Mouse (Mus musculus) forebrain, embryonic 14.5 days (tissue): Measurements from ENCODE around the gene Gm10229. TPM values are rescaled to one million over a fixed set of nuclear protein-coding genes. Genes with fewer than 3 reads are reported as not detected.
"Not testable (repeated sequence)": the region's sequence is repeated elsewhere in the genome, so short reads cannot be mapped to it uniquely, and the experiment has no call there.

Experiments
- ATAC-seq: fragments of 200-750 bp; cut with Nextera tagmentation; 2 replicates; pipeline ENCODE4 v1.8.0; 2017; ENCODE audit warnings: mild to moderate bottlenecking, moderate library complexity
- DNase-seq: peaks from one replicate; pipeline ENCODE4 v3.0.0-alpha.2; 2015; ENCODE audit warnings: low spot score
- H3K27ac ChIP-seq: fragments of 300-500 bp; sonication (generic); 2 replicates; pipeline ENCODE4 v1.5.1; 2014; ENCODE audit warnings: low read depth, mild to moderate bottlenecking, control low read depth, low read length, moderate library complexity
- H3K27me3 ChIP-seq: fragments of 300-500 bp; sonication (generic); replicated peaks from 2 replicates; pipeline ENCODE4 v1.6.1; 2014; ENCODE audit warnings: low read length, control low read depth, mixed read lengths; ENCODE audit not compliant: control insufficient read depth, insufficient read depth
- H3K36me3 ChIP-seq: fragments of 300-500 bp; sonication (generic); 2 replicates; pipeline ENCODE4 v1.6.1; 2014; ENCODE audit warnings: low read length, control low read depth; ENCODE audit not compliant: control insufficient read depth, insufficient read depth
- H3K4me1 ChIP-seq: fragments of 300-500 bp; sonication (generic); 2 replicates; pipeline ENCODE4 v1.6.1; 2014; ENCODE audit warnings: antibody characterized with exemption, low read length, control low read depth; ENCODE audit not compliant: control insufficient read depth, insufficient read depth
- H3K4me2 ChIP-seq: fragments of 300-500 bp; sonication (generic); 2 replicates; pipeline ENCODE4 v1.6.1; 2014; ENCODE audit warnings: mild to moderate bottlenecking, control low read depth, low read length
- H3K4me3 ChIP-seq: fragments of 300-500 bp; sonication (generic); 2 replicates; pipeline ENCODE4 v1.5.1; 2014; ENCODE audit warnings: low read depth, low read length, control low read depth
- H3K9ac ChIP-seq: fragments of 300-500 bp; sonication (generic); 2 replicates; pipeline ENCODE4 v1.6.1; 2014; ENCODE audit warnings: mild to moderate bottlenecking, low read length, control low read depth, moderate library complexity
- H3K9me3 ChIP-seq: fragments of 300-500 bp; sonication (generic); replicated peaks from 2 replicates; pipeline ENCODE4 v1.6.1; 2016; ENCODE audit warnings: low read length, control low read depth, mixed read lengths; ENCODE audit not compliant: control insufficient read depth
- WGBS: fragments of 180-500 bp; shearing (Covaris S2); extraction: QIAGEN DNeasy Blood & Tissue Kit; methylation state at CpG from one replicate; pipeline ENCODE4 v1.1.7; 2014; 5-methylcytosine and 5-hydroxymethylcytosine counted together
- polyA plus RNA-seq: library from polyadenylated mRNA; unstranded; fragments of >200 nt; fragmentation: Nextera tagmentation; extraction: Ambion mirVana; gene quantifications from 2 replicates; pipeline ENCODE4 v1.2.1, GENCODE M21; 2014

The Gm10229 gene
- polyA plus RNA-seq = not detected in 2 replicates

GRCm38 (mm10) chr16:89014984-89015383, at the start of gene Gm10229:
Gm10229 (plus strand) TSS chr16:89015284.
- 92% methylated on average over 1 of the region's 3 CpGs for WGBS
- DNase-seq = not testable (repeated sequence)

GRCm38 (mm10) chr16:89010659-89011058, 4.4 kb upstream of the Gm10229 start, which contains the start of gene Krtap22-2:
Krtap22-2 (minus strand) TSS chr16:89010759.
- ATAC-seq (no peak), DNase-seq (no peak)
- H3K36me3 ChIP-seq = no peaks in the 10 kb centered on the region
- H3K9ac ChIP-seq = no peak within 1 kb of the TSS
- 81% methylated on average over 5 of the region's 5 CpGs for WGBS
- H3K4me3 ChIP-seq = no peak within 1 kb of the TSS
- no peak within 1 kb of the TSS for H3K27ac ChIP-seq
- no peaks in the 10 kb centered on the region for H3K27me3 ChIP-seq
- H3K4me2 ChIP-seq = no peak within 1 kb of the TSS
- no peaks in the 10 kb centered on the region for H3K4me1 ChIP-seq
- no peaks in the 10 kb centered on the region for H3K9me3 ChIP-seq

More at GRCm38 (mm10) chr16:89014984-89015383, at the start of gene Gm10229:
- not testable (repeated sequence) for H3K4me1 ChIP-seq, H3K36me3 ChIP-seq, H3K27me3 ChIP-seq, ATAC-seq, H3K9ac ChIP-seq, H3K4me3 ChIP-seq, H3K9me3 ChIP-seq, H3K27ac ChIP-seq, H3K4me2 ChIP-seq

DNA sequence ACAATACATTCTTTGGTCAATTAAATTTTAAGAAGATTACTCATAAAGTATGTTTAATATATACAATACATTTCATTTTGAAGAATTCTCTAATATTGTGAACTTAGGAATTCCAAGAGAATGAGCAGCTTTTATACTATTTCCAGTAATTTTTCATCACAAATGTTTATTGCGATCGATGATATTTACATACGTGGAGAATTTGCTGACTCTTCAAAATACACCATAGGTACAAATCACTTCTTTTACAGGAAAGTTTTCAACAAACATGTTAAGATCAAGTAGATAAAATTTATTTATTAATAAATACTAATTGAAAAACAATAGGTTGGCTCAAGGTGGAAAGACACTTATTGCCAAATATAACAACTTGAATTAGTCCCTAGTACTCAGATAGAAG, 1.1 kb upstream of the Gm10229 start:
- Histone ChIP-seq H3K4me1 (no peaks in the 10 kb centered on the region), H3K4me2 (no peak overlapping the region), H3K27me3 (no peaks in the 10 kb centered on the region), H3K9ac (no peak overlapping the region), H3K36me3 (no peaks in the 10 kb centered on the region), H3K9me3 (no peaks in the 10 kb centered on the region), H3K4me3 (no peak overlapping the region), H3K27ac (no peak overlapping the region)
- DNase-seq (no peak), ATAC-seq (no peak)
- 98% methylated on average over 3 of the region's 3 CpGs for WGBS

GRCm38 (mm10) chr16:89031399-89031798, 16.3 kb downstream of the Gm10229 start, which contains the start of gene Krtap6-1:
Krtap6-1 (plus strand) TSS chr16:89031699.
- H3K27ac ChIP-seq, H3K4me1 ChIP-seq, H3K27me3 ChIP-seq, H3K4me3 ChIP-seq, DNase-seq, H3K36me3 ChIP-seq, H3K9ac ChIP-seq, H3K9me3 ChIP-seq, ATAC-seq, H3K4me2 ChIP-seq: not testable (repeated sequence)
- WGBS = 89% methylated on average over 3 of the region's 3 CpGs

DNA sequence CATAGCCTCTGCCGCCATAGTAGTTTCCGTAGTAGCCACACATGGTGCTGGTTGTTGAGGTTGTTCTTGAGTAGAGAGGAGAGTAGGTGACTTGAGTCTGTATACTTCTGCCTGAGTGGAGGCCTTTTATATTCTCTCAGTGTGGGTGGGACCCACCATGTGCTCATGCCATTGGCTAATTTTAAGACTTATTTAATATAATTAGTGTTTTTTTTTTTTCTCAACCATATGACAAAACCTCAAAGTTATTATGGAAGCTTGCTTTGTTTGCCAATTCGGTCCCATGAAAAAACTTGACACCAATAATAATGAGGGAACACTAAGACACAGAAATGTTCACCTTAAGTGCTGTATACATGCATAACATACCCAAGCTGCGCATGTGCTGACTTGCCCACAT, 26.3 kb downstream of the Gm10229 start, which contains the start of gene Gm10228:
TSS of gene Gm10228 (minus strand) at position 101 of the 400 bp plus-strand sequence.
- not testable (repeated sequence) for H3K36me3 ChIP-seq, H3K4me2 ChIP-seq, H3K27ac ChIP-seq, ATAC-seq, H3K9ac ChIP-seq, H3K4me1 ChIP-seq, H3K4me3 ChIP-seq, H3K9me3 ChIP-seq, DNase-seq, H3K27me3 ChIP-seq
- WGBS = 89% methylated on average over 2 of the region's 4 CpGs

DNA sequence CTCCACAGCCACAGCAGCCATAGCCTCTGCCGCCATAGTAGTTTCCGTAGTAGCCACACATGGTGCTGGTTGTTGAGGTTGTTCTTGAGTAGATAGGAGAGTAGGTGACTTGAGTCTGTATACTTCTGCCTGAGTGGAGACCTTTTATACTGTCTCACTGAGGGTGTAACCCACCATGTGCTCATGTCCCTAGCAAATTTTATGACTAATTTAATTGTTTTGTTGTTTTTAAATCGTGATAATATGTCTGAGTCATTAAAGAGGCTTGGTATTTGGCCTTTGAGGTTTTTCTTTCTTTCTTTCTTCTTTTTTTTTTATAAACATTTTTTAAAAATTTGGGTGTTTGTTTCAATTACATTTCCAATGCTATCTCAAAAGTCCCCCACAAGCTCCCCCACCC, 32.7 kb downstream of the Gm10229 start, which contains the start of gene Krtap6-5:
TSS of gene Krtap6-5 (minus strand) at position 101 of the 400 bp plus-strand sequence.
- Histone ChIP-seq H3K27me3 (no peaks in the 10 kb centered on the region), H3K9ac (no peak within 1 kb of the TSS), H3K4me1 (no peaks in the 10 kb centered on the region), H3K36me3 (no peaks in the 10 kb centered on the region), H3K4me3 (no peak within 1 kb of the TSS), H3K27ac (no peak within 1 kb of the TSS), H3K9me3 (no peaks in the 10 kb centered on the region), H3K4me2 (no peak within 1 kb of the TSS)
- no peak for DNase-seq
- ATAC-seq = no peak
- WGBS = 90% methylated on average over 3 of the region's 3 CpGs

DNA sequence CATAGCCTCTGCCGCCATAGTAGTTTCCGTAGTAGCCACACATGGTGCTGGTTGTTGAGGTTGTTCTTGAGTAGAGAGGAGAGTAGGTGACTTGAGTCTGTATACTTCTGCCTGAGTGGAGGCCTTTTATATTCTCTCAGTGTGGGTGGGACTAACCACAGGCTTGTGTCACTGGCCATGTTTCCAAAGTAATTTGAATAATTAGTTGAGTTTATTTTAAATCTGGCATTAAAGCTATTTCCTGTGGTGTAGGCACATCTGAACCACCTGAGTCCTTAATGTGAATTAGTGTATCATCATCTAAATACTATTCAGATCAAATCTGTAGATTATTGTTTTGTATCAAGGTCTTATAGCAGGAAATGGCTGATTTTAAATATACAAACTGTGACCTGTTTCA, 48.8 kb downstream of the Gm10229 start, which contains the start of gene 1110025L11Rik:
TSS of gene 1110025L11Rik (minus strand) at position 101 of the 400 bp plus-strand sequence.
- H3K9me3 ChIP-seq, H3K27ac ChIP-seq, DNase-seq, H3K4me1 ChIP-seq, ATAC-seq, H3K4me3 ChIP-seq, H3K4me2 ChIP-seq, H3K9ac ChIP-seq, H3K36me3 ChIP-seq, H3K27me3 ChIP-seq: not testable (repeated sequence)
- WGBS = no CpG with 5 or more reads among the region's 2 CpGs

Other genes starting within 250 kb of the Gm10229 start
- gene 2310057N15Rik, start 241.1 kb upstream of the Gm10229 start, polyA plus RNA-seq = not detected in 2 replicates
- not detected in 2 replicates for gene Gm5965, start 237.4 kb upstream of the Gm10229 start, polyA plus RNA-seq
- not detected in 2 replicates for gene Gm20741, start 203.1 kb upstream of the Gm10229 start, polyA plus RNA-seq
- not detected in 2 replicates for gene Krtap15, start 195.1 kb upstream of the Gm10229 start, polyA plus RNA-seq
- not detected in 2 replicates for gene Krtap14, start 189.1 kb upstream of the Gm10229 start, polyA plus RNA-seq
- gene Krtap19-1, start 145.9 kb upstream of the Gm10229 start, polyA plus RNA-seq = not detected in 2 replicates
- not detected in 2 replicates for gene Krtap19-2, start 141.0 kb upstream of the Gm10229 start, polyA plus RNA-seq
- gene Krtap19-3, start 137.2 kb upstream of the Gm10229 start, polyA plus RNA-seq = not detected in 2 replicates
- not detected in 2 replicates for gene Krtap19-4, start 130.2 kb upstream of the Gm10229 start, polyA plus RNA-seq
- not detected in 2 replicates for gene Krtap19-5, start 118.8 kb upstream of the Gm10229 start, polyA plus RNA-seq
- not detected in 2 replicates for gene Krtap19-9b, start 83.0 kb upstream of the Gm10229 start, polyA plus RNA-seq
- gene Krtap16-3, start 52.4 kb upstream of the Gm10229 start, polyA plus RNA-seq = not detected in 2 replicates
- not detected in 2 replicates for gene Krtap22-2, start 4.5 kb upstream of the Gm10229 start, polyA plus RNA-seq
- gene Krtap6-1, start 16.4 kb downstream of the Gm10229 start, polyA plus RNA-seq = not detected in 2 replicates
- not detected in 2 replicates for gene Gm10228, start 26.2 kb downstream of the Gm10229 start, polyA plus RNA-seq
- gene Krtap6-5, start 32.6 kb downstream of the Gm10229 start, polyA plus RNA-seq = not detected in 2 replicates
- not detected in 2 replicates for gene 1110025L11Rik, start 48.7 kb downstream of the Gm10229 start, polyA plus RNA-seq
- gene Krtap6-3, start 68.7 kb downstream of the Gm10229 start, polyA plus RNA-seq = not detected in 2 replicates
- not detected in 2 replicates for gene Gm6358, start 125.6 kb downstream of the Gm10229 start, polyA plus RNA-seq
- gene Gm10061, start 135.8 kb downstream of the Gm10229 start, polyA plus RNA-seq = not detected in 2 replicates
- not detected in 2 replicates for gene Gm9789, start 142.7 kb downstream of the Gm10229 start, polyA plus RNA-seq
- gene Gm7735, start 154.2 kb downstream of the Gm10229 start, polyA plus RNA-seq = not detected in 2 replicates
- gene 1110057P08Rik, start 159.5 kb downstream of the Gm10229 start, polyA plus RNA-seq = not detected in 2 replicates
- gene Krtap20-2, start 190.6 kb downstream of the Gm10229 start, polyA plus RNA-seq = not detected in 2 replicates